Mouse (Mus musculus): ENCODE data around the gene Igsf9.

Igsf9 gene

GRCm38 (mm10) chr1:172468301-172468877 is 13.2 kb upstream of the Igsf9 start:
- no peak for DNase-seq (ENCODE audit: low spot score in 2 of 2)

GRCm38 (mm10) chr1:172469373-172469772 is 12.2 kb upstream of the Igsf9 start:
- no peak for DNase-seq (ENCODE audit: low spot score in 2 of 2)

GRCm38 (mm10) chr1:172469810-172470448 is 11.7 kb upstream of the Igsf9 start:
- DNase-seq (ENCODE audit: low spot score in 2 of 2), result no peak

GRCm38 (mm10) chr1:172472909-172473308 is 8.7 kb upstream of the Igsf9 start:
- no peak for DNase-seq (ENCODE audit: low spot score in 2 of 2)

- DNase-seq (ENCODE audit: low spot score in 2 of 2), result no peak
Measured at GRCm38 (mm10) chr1:172474196-172474595, 7.4 kb upstream of the Igsf9 start.

GRCm38 (mm10) chr1:172475054-172475741 is 6.4 kb upstream of the Igsf9 start, which contains the start of gene Slamf9:
Gene Slamf9, plus strand, starts transcription at chr1:172475358.
- no peak for DNase-seq (ENCODE audit: low spot score in 2 of 2)

GRCm38 (mm10) chr1:172478020-172478419 is 3.6 kb upstream of the Igsf9 start:
- no peak for DNase-seq (ENCODE audit: low spot score in 2 of 2)

- DNase-seq (ENCODE audit: low spot score in 2 of 2), result no peak
Measured at GRCm38 (mm10) chr1:172480376-172480775, 1.2 kb upstream of the Igsf9 start.

- no peak for DNase-seq (ENCODE audit: low spot score in 2 of 2)
Measured at GRCm38 (mm10) chr1:172481111-172481510, 477 bp upstream of the Igsf9 start.

- no peak for DNase-seq (ENCODE audit: low spot score in 2 of 2)
Measured at GRCm38 (mm10) chr1:172482518-172483360, 1.2 kb downstream of the Igsf9 start.

GRCm38 (mm10) chr1:172483361-172483660 is 1.7 kb downstream of the Igsf9 start:
- DNase-seq (ENCODE audit: low spot score in 2 of 2), result no peak

GRCm38 (mm10) chr1:172484236-172484635 is 2.6 kb downstream of the Igsf9 start:
- no peak for DNase-seq (ENCODE audit: low spot score in 2 of 2)

GRCm38 (mm10) chr1:172484671-172485070 is 3.1 kb downstream of the Igsf9 start:
- DNase-seq (ENCODE audit: low spot score in 2 of 2), result no peak

- DNase-seq (ENCODE audit: low spot score in 2 of 2), result no peak
Measured at GRCm38 (mm10) chr1:172485821-172486220, 4.2 kb downstream of the Igsf9 start.

GRCm38 (mm10) chr1:172486236-172486635 is 4.6 kb downstream of the Igsf9 start:
- no peak for DNase-seq (ENCODE audit: low spot score in 2 of 2)

- DNase-seq (ENCODE audit: low spot score in 2 of 2), result no peak
Measured at GRCm38 (mm10) chr1:172486651-172487050, 5.1 kb downstream of the Igsf9 start.

GRCm38 (mm10) chr1:172487859-172488258 is 6.3 kb downstream of the Igsf9 start:
- DNase-seq (ENCODE audit: low spot score in 2 of 2), result no peak

- DNase-seq (ENCODE audit: low spot score in 2 of 2), result no peak
Measured at GRCm38 (mm10) chr1:172488831-172489230, 7.2 kb downstream of the Igsf9 start.

- no peak for DNase-seq (ENCODE audit: low spot score in 2 of 2)
Measured at GRCm38 (mm10) chr1:172489585-172490250, 8.1 kb downstream of the Igsf9 start.

GRCm38 (mm10) chr1:172490261-172490661 is 8.7 kb downstream of the Igsf9 start:
- DNase-seq (ENCODE audit: low spot score in 2 of 2), result peak; percentile 64 to 79

GRCm38 (mm10) chr1:172492047-172492446 is 10.5 kb downstream of the Igsf9 start:
- DNase-seq (ENCODE audit: low spot score in 2 of 2), result no peak

- no peak for DNase-seq (ENCODE audit: low spot score in 2 of 2)
Measured at GRCm38 (mm10) chr1:172493516-172493915, 11.9 kb downstream of the Igsf9 start.
